Mouse (Mus musculus): ENCODE measurements around the gene Ndufb8. TPM values are rescaled to one million over a fixed set of nuclear protein-coding genes. Genes with fewer than 3 reads are reported as not detected.

Gene Ndufb8
- polyA plus RNA-seq, 1 experiment from 2014 or later = 434 TPM

DNA sequence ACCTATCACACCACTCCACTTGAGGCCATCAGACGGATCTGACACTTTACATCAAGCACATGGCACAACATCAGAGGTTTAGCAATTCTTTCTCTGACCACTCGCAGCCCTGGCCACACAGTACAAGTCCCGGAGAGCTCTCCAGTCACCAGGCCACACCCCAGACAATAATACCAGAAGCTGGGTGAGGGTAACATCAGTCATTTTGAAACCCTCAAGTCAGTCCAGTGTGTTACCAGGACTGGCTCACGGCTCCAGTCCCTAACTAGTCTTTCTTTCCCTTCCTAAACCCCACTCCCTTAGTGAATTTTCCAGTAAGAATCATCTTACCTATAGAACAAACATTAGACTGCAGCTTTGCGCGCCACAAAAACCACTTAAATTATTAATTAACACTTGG lies 25.2 kb downstream of the Ndufb8 start:
- Histone ChIP-seq H3K36me3 (no peaks in the 10 kb centered on the region), H3K9ac (no peak overlapping the region), H3K9me3 (replicated peaks) (no peaks in the 10 kb centered on the region), H3K4me2 (replicated peaks) (no peak overlapping the region), H3K27ac (replicated peaks) (no peak overlapping the region), H3K4me1 (no peaks in the 10 kb centered on the region), H3K27me3 (no peaks in the 10 kb centered on the region), H3K4me3 (replicated peaks) (no peak overlapping the region)
- 80% methylated on average over 6 of the region's 6 CpGs for WGBS
- no peak for ATAC-seq (ENCODE audit: insufficient number of reproducible peaks, low FRiP score, low TSS enrichment, low read depth)

DNA sequence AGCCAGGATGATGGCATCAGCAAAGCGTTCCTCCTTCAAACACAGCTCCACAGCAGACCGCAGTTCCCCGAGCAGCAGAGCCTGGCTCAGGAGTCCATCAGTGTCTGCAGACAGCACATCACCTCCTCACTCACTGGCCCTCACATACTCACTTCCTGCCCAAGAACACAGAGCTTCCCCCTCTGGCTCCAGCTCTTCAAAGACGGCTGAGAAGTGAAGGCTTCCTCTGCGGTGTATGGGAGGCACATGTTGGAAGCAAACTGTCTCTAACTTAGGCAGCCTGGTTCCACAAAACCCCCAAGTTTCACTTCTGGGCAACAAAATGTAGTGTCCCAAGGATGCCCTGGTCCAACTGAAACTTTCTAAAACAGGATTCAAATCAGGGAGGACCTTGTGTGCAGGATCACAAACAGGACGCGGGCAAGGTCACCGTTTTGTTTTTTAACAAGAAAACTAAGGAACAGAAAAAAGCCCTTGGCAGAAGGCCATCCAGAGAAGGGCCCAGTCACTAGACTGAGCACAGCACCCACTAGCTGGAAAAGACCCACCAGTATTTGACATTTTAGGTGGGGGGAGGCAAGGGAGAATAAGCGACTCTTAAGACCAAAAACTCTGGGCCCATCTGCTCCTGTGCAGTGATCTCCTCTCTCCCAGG lies 29.6 kb downstream of the Ndufb8 start:
- no peak overlapping the region for H3K4me3 ChIP-seq (replicated peaks)
- H3K36me3 ChIP-seq = no peaks in the 10 kb centered on the region
- no peaks in the 10 kb centered on the region for H3K9me3 ChIP-seq (replicated peaks)
- no peak overlapping the region for H3K27ac ChIP-seq (replicated peaks)
- H3K9ac ChIP-seq = no peak overlapping the region
- H3K4me1 ChIP-seq = no peaks in the 10 kb centered on the region
- no peaks in the 10 kb centered on the region for H3K27me3 ChIP-seq
- 72% methylated on average over 9 of the region's 9 CpGs for WGBS
- no peak overlapping the region for H3K4me2 ChIP-seq (replicated peaks)
- ATAC-seq (ENCODE audit: insufficient number of reproducible peaks, low FRiP score, low TSS enrichment, low read depth) = no peak

DNA sequence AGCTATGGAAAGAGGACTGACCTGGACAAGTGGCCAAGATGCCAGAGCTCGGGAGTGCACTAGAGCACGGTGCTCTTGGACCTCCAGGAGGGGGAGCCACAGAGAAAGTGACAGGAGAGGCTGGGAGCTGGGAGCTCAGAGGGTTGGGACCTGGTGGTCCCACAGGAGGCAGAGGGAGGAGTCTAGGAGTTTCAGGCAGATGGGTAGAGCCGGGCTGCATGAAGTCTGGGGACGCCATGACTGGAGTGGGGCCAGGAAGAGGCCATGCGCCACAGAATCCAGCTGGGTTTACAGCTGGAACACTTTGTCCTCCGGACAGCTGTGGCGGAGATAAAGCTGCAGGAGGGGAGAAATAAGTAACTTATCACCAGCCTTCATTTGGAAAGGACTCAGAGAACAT lies 36.1 kb downstream of the Ndufb8 start:
- Histone ChIP-seq H3K4me3 (replicated peaks) (no peak overlapping the region), H3K9me3 (replicated peaks) (no peaks in the 10 kb centered on the region), H3K36me3 (no peaks in the 10 kb centered on the region), H3K4me2 (replicated peaks) (no peak overlapping the region), H3K4me1 (no peaks in the 10 kb centered on the region), H3K27me3 (peaks cover 39% of the 10 kb centered on the region), H3K9ac (no peak overlapping the region), H3K27ac (replicated peaks) (no peak overlapping the region)
- 30% methylated on average over 7 of the region's 7 CpGs for WGBS
- ATAC-seq (ENCODE audit: insufficient number of reproducible peaks, low FRiP score, low TSS enrichment, low read depth) = no peak

DNA sequence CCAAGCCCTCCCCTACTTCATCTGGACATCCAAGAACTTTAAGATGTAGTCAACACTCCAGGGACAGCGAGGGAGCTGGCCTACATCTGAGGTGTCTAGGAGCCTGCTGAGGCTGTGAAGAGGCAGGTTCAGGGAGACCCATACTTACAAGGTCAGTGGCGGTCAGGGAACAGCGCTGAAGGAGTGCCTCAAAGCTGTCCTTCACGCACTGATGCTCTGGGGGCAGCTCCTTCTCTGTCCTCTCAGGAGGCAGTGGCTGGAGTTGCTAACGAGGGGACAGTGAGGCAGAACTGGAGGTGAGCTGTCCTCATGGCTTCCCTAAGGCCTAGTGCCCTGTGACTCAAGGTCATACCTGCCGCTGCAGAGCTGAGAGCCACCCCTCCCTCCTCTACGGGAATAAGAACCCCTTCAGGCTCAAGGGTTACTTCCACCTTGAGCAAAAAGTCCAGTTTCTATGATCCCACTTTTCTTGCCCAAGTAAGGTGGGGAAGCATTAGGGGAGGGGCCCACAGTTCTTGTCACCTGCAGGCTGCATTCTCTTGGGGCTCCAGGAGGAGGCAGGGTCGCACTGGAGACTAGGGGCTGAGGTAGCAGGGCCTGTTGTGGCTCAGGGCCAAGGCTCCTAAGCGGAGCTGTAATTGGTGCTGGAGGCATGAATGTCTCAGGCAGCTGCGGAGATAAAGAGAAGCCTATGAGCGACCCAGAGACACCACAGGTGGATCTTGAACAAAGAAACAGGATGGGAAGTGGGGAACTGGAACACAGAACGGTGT lies 37.1 kb downstream of the Ndufb8 start:
- Histone ChIP-seq H3K27ac (replicated peaks) (no peak overlapping the region), H3K9ac (no peak overlapping the region), H3K27me3 (peaks cover 49% of the 10 kb centered on the region), H3K36me3 (no peaks in the 10 kb centered on the region), H3K4me1 (no peaks in the 10 kb centered on the region), H3K9me3 (replicated peaks) (no peaks in the 10 kb centered on the region), H3K4me3 (replicated peaks) (no peak overlapping the region), H3K4me2 (replicated peaks) (no peak overlapping the region)
- no peak for ATAC-seq (ENCODE audit: insufficient number of reproducible peaks, low FRiP score, low TSS enrichment, low read depth)
- WGBS = 58% methylated on average over 12 of the region's 12 CpGs

DNA sequence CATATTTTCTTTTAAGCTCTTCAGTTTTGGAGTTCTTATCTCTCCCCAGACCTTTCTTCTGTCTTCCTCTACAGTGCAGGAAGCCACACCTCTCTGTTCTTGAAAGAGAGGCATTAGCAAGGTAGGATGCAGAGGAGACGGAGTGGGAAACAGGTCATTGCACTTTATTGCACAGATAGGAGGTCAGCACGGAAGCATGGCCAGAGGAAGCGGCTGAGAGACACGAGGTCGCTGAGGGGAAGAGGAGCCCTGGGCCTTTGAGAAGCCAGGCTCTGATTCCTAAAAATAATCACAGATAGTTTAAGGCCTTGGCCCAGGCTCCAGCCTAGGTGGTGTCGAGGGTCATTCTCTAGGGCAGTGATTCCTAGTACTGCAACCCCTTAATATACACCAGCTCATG lies 39.5 kb downstream of the Ndufb8 start:
- ATAC-seq (ENCODE audit: insufficient number of reproducible peaks, low FRiP score, low TSS enrichment, low read depth) = no peak
- H3K4me3 ChIP-seq (replicated peaks) = no peak overlapping the region
- H3K27me3 ChIP-seq = peaks cover 73% of the 10 kb centered on the region
- H3K9me3 ChIP-seq (replicated peaks) = no peaks in the 10 kb centered on the region
- WGBS = 55% methylated on average over 6 of the region's 6 CpGs
- H3K36me3 ChIP-seq = no peaks in the 10 kb centered on the region
- peaks cover 14% of the 10 kb centered on the region for H3K4me1 ChIP-seq
- H3K4me2 ChIP-seq (replicated peaks) = no peak overlapping the region
- no peak overlapping the region for H3K9ac ChIP-seq
- no peak overlapping the region for H3K27ac ChIP-seq (replicated peaks)

DNA sequence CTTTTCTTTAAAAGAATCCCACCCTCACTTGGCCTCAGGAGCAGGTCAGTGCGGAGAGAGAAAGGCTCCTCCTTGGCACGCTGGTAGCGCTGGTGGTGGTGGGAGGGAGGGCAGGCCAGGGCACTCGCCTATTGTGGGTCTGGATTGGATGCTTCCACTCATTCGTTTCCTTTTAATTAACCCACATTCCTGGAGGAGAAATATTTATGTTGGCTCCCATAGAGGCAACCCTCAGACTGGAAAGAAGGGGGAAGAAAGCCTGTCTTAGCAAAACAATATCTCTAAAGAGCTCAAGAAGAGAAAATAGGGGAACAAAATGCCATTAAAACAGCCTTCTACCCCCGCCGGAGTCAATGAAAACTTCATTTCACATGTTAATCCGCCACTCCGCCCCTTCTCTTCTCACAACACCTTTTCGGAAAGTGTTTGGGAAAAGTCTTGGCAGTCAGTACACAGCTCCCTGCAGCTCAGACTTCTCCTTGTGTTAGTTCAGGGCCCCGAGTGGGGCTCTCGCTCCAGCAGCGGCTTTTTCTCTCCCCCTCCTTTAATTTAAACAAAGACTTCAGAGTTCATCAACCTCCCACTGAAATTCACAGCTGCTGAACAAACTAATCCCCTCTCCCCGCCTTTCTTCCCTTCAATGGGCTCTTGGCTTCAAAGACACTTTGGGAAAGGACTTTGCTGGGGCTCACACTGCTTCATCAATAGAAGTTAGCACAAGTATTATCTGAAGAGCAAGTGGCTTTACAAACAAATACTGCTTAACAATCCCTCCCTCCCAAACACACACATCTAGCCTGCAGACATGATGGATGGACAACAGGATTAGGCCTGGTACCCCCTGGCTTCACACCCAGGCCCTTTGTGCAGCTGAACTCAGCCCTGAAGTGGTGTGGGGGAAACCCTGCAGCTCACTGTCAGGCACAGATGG lies 40.5 kb downstream of the Ndufb8 start:
- Histone ChIP-seq H3K9me3 (replicated peaks) (no peaks in the 10 kb centered on the region), H3K27me3 (peaks cover 83% of the 10 kb centered on the region), H3K27ac (replicated peaks) (no peak overlapping the region), H3K4me2 (replicated peaks) (no peak overlapping the region), H3K4me1 (peaks cover 17% of the 10 kb centered on the region), H3K9ac (0 out of 2 replicates have a peak overlapping the region, but pooled peaks have one; percentile 4), H3K36me3 (no peaks in the 10 kb centered on the region), H3K4me3 (replicated peaks) (no peak overlapping the region)
- WGBS = 17% methylated on average over 14 of the region's 14 CpGs
- ATAC-seq (ENCODE audit: insufficient number of reproducible peaks, low FRiP score, low TSS enrichment, low read depth) = no peak

DNA sequence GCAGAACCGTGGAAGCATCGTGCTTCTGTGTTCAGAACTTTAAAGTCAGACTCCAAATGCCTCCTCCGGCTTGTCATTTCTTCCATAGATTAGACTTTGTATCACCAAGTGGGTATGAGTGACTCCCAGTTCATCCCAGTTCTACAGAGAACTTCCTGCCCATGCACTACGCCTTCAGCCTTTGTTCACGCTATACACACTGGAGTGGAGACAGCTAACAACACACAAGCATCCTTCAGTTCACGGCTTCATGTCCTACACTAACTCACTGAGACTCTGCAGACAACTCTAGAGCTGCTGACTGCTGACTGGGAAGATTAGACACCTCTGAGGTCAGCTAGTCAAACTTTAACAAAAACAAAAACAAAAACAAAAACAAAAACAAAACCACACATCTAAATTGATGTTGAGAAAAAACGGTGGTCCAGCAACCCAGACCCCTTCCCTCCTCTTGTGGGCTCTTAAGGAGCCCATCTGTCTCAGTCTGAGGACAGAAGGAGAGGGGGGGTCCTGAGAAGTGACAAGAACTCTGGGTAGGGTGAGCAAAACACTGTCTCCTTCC lies 41.2 kb downstream of the Ndufb8 start:
- H3K9me3 ChIP-seq (replicated peaks) = no peaks in the 10 kb centered on the region
- no peak overlapping the region for H3K9ac ChIP-seq
- peaks cover 89% of the 10 kb centered on the region for H3K27me3 ChIP-seq
- H3K4me3 ChIP-seq (replicated peaks) = no peak overlapping the region
- ATAC-seq (ENCODE audit: insufficient number of reproducible peaks, low FRiP score, low TSS enrichment, low read depth) = no peak
- H3K4me1 ChIP-seq = peaks cover 17% of the 10 kb centered on the region
- H3K4me2 ChIP-seq (replicated peaks) = no peak overlapping the region
- no peak overlapping the region for H3K27ac ChIP-seq (replicated peaks)
- no peaks in the 10 kb centered on the region for H3K36me3 ChIP-seq
- WGBS = 25% methylated on average over 7 of the region's 7 CpGs

DNA sequence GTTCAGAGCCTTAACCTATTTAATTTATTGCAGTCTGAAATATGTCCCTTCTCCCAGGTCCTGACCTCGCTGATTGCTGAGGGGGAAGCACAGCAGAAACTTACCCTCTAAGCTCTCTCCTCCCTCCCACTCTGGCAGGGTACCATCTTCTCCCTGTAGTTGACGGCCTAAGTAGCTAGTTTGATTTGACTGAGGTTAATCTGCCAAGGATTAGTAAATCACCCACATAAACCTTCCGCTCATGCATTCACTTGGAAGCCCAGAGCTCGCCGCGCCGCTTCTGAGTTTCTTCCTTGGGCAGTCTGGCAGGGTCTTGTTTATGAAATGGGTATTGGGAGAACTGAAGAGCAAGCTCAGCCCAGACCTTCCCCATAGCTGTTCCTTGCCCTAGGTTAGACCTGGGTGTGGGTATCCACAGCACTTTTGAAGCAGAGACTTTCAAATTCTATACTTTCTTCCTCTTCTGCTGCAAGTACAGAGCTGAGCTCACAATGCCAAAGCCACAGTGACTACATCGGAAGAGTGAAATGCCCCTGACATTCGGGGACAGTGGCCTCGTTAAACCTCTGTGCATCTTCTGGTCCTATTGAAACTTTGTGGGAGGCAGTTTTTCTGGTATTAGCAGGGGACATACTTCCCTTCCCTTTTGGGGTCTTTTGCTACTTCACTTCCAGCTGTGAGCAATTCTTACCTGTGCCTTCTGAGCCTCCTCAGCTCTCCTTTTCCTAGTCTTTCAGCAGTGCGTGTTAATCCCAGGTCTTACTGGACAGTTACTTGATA lies 42.0 kb downstream of the Ndufb8 start:
- peaks cover 91% of the 10 kb centered on the region for H3K27me3 ChIP-seq
- no peaks in the 10 kb centered on the region for H3K36me3 ChIP-seq
- H3K27ac ChIP-seq (replicated peaks) = no peak overlapping the region
- H3K9ac ChIP-seq = no peak overlapping the region
- no peak overlapping the region for H3K4me2 ChIP-seq (replicated peaks)
- no peak for ATAC-seq (ENCODE audit: insufficient number of reproducible peaks, low FRiP score, low TSS enrichment, low read depth)
- H3K9me3 ChIP-seq (replicated peaks) = no peaks in the 10 kb centered on the region
- WGBS = 17% methylated on average over 11 of the region's 11 CpGs
- no peak overlapping the region for H3K4me3 ChIP-seq (replicated peaks)
- H3K4me1 ChIP-seq = peaks cover 17% of the 10 kb centered on the region

DNA sequence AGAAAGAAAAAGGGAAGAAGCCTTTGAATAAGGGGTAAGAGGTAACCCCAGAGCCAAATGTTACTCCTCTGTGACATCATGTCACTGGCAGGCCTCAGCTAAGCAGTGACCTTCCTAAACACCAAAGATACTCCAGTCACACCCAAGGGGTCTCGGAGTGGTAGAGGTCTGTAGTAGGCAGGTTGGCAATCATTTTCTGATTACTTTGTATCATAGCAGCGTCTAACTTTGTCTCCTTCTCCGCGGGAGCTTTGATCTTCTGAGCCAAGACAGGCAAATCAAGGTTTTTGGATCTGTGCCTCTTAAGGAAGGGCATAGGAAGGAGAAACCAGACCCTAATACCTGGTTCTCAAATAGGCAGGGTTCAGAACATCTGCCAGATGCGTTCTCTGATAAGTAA lies 42.6 kb downstream of the Ndufb8 start:
- Histone ChIP-seq H3K4me1 (peaks cover 17% of the 10 kb centered on the region), H3K27ac (replicated peaks) (no peak overlapping the region), H3K9ac (no peak overlapping the region), H3K9me3 (replicated peaks) (no peaks in the 10 kb centered on the region), H3K36me3 (no peaks in the 10 kb centered on the region), H3K27me3 (peaks cover 84% of the 10 kb centered on the region), H3K4me2 (replicated peaks) (no peak overlapping the region), H3K4me3 (replicated peaks) (no peak overlapping the region)
- ATAC-seq (ENCODE audit: insufficient number of reproducible peaks, low FRiP score, low TSS enrichment, low read depth) = no peak
- WGBS = 23% methylated on average over 5 of the region's 5 CpGs

DNA sequence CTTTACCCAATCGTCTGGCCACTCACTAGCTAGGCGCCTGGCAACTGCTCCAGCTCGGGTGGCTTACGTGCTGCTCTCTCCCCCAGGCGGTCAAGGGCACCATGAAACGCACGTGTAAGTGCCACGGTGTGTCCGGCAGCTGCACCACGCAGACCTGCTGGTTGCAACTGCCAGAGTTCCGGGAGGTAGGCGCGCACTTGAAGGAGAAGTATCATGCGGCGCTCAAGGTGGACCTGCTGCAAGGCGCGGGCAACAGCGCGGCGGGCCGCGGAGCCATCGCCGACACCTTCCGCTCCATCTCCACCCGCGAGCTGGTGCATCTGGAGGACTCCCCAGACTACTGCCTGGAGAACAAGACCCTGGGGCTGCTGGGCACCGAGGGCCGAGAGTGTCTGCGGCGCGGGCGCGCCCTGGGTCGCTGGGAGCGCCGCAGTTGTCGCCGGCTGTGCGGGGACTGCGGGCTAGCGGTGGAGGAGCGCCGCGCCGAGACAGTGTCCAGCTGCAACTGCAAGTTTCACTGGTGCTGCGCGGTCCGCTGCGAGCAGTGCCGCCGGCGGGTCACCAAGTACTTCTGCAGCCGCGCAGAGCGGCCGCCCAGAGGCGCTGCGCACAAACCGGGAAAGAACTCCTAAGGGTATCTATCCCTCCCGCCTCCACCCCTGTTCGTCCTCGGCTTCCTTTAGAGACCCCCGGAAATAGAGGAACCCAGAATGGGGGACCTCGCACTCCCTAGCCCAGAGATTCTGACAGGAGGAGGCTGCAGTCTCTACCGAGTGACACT lies 43.6 kb downstream of the Ndufb8 start:
- H3K36me3 ChIP-seq = no peaks in the 10 kb centered on the region
- H3K27ac ChIP-seq (replicated peaks) = no peak overlapping the region
- peaks cover 82% of the 10 kb centered on the region for H3K27me3 ChIP-seq
- H3K9ac ChIP-seq = no peak overlapping the region
- under 1% methylated on average over 65 of the region's 66 CpGs for WGBS
- no peaks in the 10 kb centered on the region for H3K9me3 ChIP-seq (replicated peaks)
- H3K4me2 ChIP-seq (replicated peaks) = peak overlapping the region; percentile 75
- no peak for ATAC-seq (ENCODE audit: insufficient number of reproducible peaks, low FRiP score, low TSS enrichment, low read depth)
- peaks cover 17% of the 10 kb centered on the region for H3K4me1 ChIP-seq
- peak overlapping the region; percentile 41 for H3K4me3 ChIP-seq (replicated peaks)

All from embryonic facial prominence, embryonic 15.5 days (tissue).